Mouse (Mus musculus) cortical plate, adult 2 months (tissue): Measurements from ENCODE around the gene Tenm4.
A peak's percentile ranks its signal among the peaks of the same experiment; 100 is the strongest.

Experiments
- CTCF ChIP-seq: fragments of 200-500 bp; IDR thresholded peaks from 2 replicates; pipeline ENCODE4 v1.5.1; 2011; ENCODE audit warnings: mild to moderate bottlenecking, control low read depth, low read length; ENCODE audit not compliant: insufficient read depth; ENCODE audit errors: extremely low read depth
- POLR2A ChIP-seq: fragments of 200-500 bp; IDR thresholded peaks from 2 replicates; pipeline ENCODE4 v1.6.1; 2011; ENCODE audit warnings: mild to moderate bottlenecking, low read length, control low read depth; ENCODE audit not compliant: insufficient read depth; ENCODE audit errors: extremely low read depth

GRCm38 (mm10) chr7:96951281-96952051, 780.4 kb downstream of the Tenm4 start, which contains the start of gene Nars2:
- TF ChIP-seq CTCF = no peak
- TF ChIP-seq POLR2A = peak; percentile 99
